Mouse (Mus musculus): ENCODE results near the gene Nap1l1.
"Not testable (repeated sequence)": the region's sequence is repeated elsewhere in the genome, so short reads cannot be mapped to it uniquely, and the experiment has no call there.

The Nap1l1 gene

GRCm38 (mm10) chr10:111472686-111473510 lies at the start of gene Nap1l1:
Gene Nap1l1, plus strand, starts transcription at chr10:111473223.
- DNase-seq = peak; percentile 98

DNA sequence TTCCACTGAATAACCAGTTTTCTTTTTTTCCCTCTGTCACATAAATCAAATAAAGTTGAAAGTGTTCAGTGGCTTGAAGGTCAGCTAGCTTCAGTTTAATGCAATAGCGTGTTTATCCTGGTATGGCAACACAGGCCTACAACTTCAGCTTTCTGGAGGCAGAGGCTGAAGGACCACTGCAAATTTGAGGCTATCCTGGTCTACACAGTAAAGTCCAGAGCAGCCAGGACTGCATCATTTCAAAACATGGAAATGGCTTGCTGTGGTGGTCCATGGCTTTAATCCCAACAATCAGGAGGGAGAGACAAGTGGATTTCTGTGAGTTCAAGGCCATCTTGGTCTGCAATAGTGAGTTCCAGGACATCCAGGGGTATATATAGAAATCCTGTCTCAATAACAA lies 46.5 kb upstream of the Nap1l1 start:
- no peak for DNase-seq

- no peak for DNase-seq
Observed at GRCm38 (mm10) chr10:111433502-111433901, 39.5 kb upstream of the Nap1l1 start.

DNA sequence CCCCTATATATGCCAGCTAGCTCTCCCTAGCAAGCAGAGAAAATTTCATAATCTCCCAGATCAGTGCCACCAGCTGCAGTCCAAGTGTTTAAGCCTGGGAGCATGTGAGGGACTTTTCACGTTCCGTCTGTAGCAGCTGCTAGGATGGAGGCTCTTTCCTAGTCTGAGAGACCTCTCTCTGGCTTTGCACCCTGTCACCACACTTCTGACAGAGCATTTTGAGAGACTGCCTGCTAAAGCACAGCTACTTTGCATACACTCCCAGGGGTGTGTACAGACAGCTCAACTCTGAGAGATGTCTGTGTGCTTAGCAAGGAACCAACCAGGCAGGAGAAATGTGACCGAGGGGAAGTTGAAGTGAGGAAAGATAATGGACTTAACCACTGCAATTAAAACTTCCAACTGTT lies 32.0 kb upstream of the Nap1l1 start:
- no peak for DNase-seq

DNA sequence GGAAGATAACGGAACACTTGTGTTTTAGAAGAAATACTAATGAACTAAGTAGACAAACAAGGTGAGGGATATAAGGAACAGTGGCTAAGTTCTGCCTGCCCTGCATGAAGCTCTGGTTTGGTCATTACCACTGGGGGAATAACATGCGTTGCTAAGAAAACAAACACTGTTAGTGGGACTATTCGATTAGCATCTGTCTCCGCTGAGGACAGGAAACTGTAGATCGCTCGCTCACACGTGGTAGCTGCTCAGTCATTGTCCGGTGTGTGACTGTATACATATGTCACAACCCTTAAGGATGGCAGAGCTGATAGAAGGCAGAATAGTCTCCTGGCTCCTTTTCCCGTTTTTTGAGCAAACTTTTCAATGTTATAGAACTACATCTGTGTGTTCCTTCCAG lies 28.8 kb upstream of the Nap1l1 start:
- DNase-seq = no peak

GRCm38 (mm10) chr10:111445939-111446671 lies 26.9 kb upstream of the Nap1l1 start:
- no peak for DNase-seq

GRCm38 (mm10) chr10:111446672-111447008 lies 26.4 kb upstream of the Nap1l1 start:
- DNase-seq = not testable (repeated sequence)

GRCm38 (mm10) chr10:111449662-111450061 lies 23.4 kb upstream of the Nap1l1 start:
- not testable (repeated sequence) for DNase-seq

GRCm38 (mm10) chr10:111451683-111452322 lies 21.2 kb upstream of the Nap1l1 start:
- no peak for DNase-seq

- no peak for DNase-seq
Observed at GRCm38 (mm10) chr10:111452426-111452825, 20.6 kb upstream of the Nap1l1 start.

- DNase-seq = no peak
Observed at GRCm38 (mm10) chr10:111454698-111455308, 18.2 kb upstream of the Nap1l1 start.

DNA sequence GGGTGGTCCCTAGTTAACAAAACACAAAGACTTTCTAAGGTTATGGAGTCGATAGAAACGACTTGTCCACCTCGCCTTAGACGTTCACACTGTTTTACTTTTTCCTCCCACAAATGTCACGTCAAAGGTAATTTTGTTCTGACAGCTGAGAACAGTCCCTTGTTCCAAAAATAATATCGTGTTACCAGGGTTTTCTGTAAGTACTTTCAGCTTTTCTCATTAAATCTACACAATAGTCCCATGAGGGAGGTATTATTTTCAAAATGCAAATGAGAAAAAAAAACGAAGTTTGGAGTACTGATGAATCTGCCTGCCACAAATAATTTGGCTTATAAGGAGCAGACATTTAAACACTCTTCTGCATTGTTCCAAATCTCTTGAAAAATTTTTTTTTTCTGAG lies 14.9 kb upstream of the Nap1l1 start:
- no peak for DNase-seq

DNA sequence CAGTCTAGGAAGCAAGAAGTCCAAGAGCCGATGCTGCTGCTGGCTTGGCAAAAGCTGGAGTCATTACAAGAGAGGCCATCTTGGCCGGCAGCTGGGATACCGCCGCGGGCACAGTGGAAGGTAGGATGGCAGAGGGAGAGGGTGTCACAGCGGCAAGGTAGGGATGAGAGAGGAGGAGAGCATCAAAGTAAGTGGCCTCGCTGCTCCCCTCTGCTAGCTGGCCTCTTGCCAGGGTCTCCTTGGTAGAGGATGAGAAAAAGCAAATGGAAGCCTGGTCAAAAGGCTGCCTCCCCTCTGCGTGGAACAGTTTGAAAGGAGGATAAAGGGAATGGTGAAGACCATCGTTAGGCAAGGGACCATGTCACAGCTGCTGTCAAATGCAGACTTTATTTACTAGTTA lies 14.0 kb upstream of the Nap1l1 start:
- no peak for DNase-seq

GRCm38 (mm10) chr10:111459874-111460273 lies 13.1 kb upstream of the Nap1l1 start:
- DNase-seq = no peak

GRCm38 (mm10) chr10:111460381-111460780 lies 12.6 kb upstream of the Nap1l1 start:
- peak; percentile 64 for DNase-seq

- DNase-seq = no peak
Observed at GRCm38 (mm10) chr10:111464833-111465232, 8.2 kb upstream of the Nap1l1 start.

GRCm38 (mm10) chr10:111465409-111465808 lies 7.6 kb upstream of the Nap1l1 start:
- no peak for DNase-seq

- DNase-seq = peak; percentile 58
Observed at GRCm38 (mm10) chr10:111471166-111471565, 1.9 kb upstream of the Nap1l1 start.

GRCm38 (mm10) chr10:111473511-111474371 lies 718 bp downstream of the Nap1l1 start:
- peak; percentile 18 for DNase-seq

GRCm38 (mm10) chr10:111476301-111476700 lies 3.3 kb downstream of the Nap1l1 start:
- DNase-seq = no peak

- DNase-seq = peak; percentile 24
Observed at GRCm38 (mm10) chr10:111476989-111477510, 4.0 kb downstream of the Nap1l1 start.

DNA sequence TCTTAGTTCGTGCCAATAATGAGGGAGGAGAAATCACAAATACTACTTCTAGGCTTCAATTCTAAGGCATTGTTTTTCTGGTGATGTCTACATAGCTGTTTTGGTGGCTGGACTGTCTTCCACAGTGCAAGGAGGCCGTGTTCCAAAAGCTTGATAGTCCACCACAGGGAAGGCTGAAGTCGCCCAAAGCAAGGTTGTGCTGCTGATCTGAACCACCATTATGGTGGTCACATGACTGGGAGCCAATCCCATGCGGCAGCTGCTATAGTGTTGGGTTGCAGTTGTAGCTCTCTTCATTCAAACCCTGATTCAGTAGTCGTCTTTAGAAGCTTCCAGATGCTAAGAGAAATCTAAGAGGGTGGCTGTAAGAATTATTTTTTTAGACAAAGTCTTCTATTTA lies 6.6 kb downstream of the Nap1l1 start:
- DNase-seq = no peak
